Mouse (Mus musculus) heart, adult 2 months (tissue): Measurements from ENCODE around the gene Hrh2. TPM values are rescaled to one million over a fixed set of nuclear protein-coding genes. Genes with fewer than 3 reads are reported as not detected.

Experiments
- DNase-seq, 2 experiments: peaks; one replicate each; pipeline ENCODE4 v3.0.0; 2021
- H3K27ac ChIP-seq: fragments of 200-600 bp; 2 replicates; pipeline ENCODE4 v1.8.1; 2022
- H3K27me3 ChIP-seq: fragments of 200-500 bp; 2 replicates; pipeline ENCODE4 v1.6.1; 2012; ENCODE audit warnings: mild to moderate bottlenecking, low read length, inconsistent platforms, mixed read lengths; ENCODE audit not compliant: control insufficient read depth, insufficient read depth
- H3K36me3 ChIP-seq: fragments of 200-500 bp; 2 replicates; pipeline ENCODE4 v1.6.1; 2012; ENCODE audit warnings: low read length, inconsistent platforms; ENCODE audit not compliant: control insufficient read depth, insufficient read depth
- H3K4me1 ChIP-seq: fragments of 200-500 bp; 2 replicates; pipeline ENCODE4 v1.6.1; 2011; ENCODE audit warnings: low read length; ENCODE audit not compliant: control insufficient read depth, insufficient read depth
- H3K4me3 ChIP-seq: fragments of 200-600 bp; 2 replicates; pipeline ENCODE4 v1.8.1; 2022
- H3K79me2 ChIP-seq: fragments of 200-500 bp; replicated peaks from 2 replicates; pipeline ENCODE4 v1.6.1; 2012; ENCODE audit warnings: mild to moderate bottlenecking, inconsistent platforms, low read length, moderate library complexity, mixed read lengths; ENCODE audit not compliant: control insufficient read depth, insufficient read depth
- H3K9ac ChIP-seq: fragments of 200-500 bp; 2 replicates; pipeline ENCODE4 v1.6.1; 2012; ENCODE audit warnings: low read depth, mild to moderate bottlenecking, control low read depth, inconsistent platforms, low read length, mixed read lengths
- CTCF ChIP-seq: fragments of 200-600 bp; IDR thresholded peaks from 2 replicates; pipeline ENCODE4 v1.8.1; 2022; ENCODE audit warnings: antibody characterized with exemption, mild to moderate bottlenecking, moderate library complexity
- EP300 ChIP-seq: fragments of 200-500 bp; IDR thresholded peaks from 2 replicates; pipeline ENCODE4 v1.6.1; 2011; ENCODE audit warnings: low read depth, low read length, control low read depth; ENCODE audit not compliant: insufficient read depth
- POLR2A ChIP-seq: fragments of 200-500 bp; IDR thresholded peaks from 2 replicates; pipeline ENCODE4 v1.6.1; 2011; ENCODE audit warnings: mild to moderate bottlenecking, low read depth, low read length, control low read depth; ENCODE audit not compliant: insufficient read depth
- WGBS: fragments of 180-500 bp; shearing (Covaris S2); methylation state at CpG from one replicate; pipeline ENCODE4 v1.1.7; 2018; 5-methylcytosine and 5-hydroxymethylcytosine counted together
- intact Hi-C: fragments of 180-260 bp; cut with DNase I; formaldehyde crosslinking; loops from one replicate; pipeline ENCODE4 v1.15.1; 2025
- polyA plus RNA-seq: library from polyadenylated mRNA; depleted of rRNA; stranded (reverse); fragments of >200 nt; gene quantifications from 2 replicates; pipeline ENCODE4 v1.2.3, GENCODE M21; 2012
- total RNA-seq, 2 experiments: library from RNA; stranded (reverse); gene quantifications; 2 replicates each; pipeline ENCODE4 v1.2.3; 2021

Hrh2 gene
- total and polyA plus RNA-seq, 3 experiments, result 0.23 to 0.68 (median 0.34) TPM

GRCm38 (mm10) chr13:54181947-54182346 lies 10.0 kb upstream of the Hrh2 start:
- Histone ChIP-seq H3K4me3 (no peak overlapping the region), H3K4me1 (peaks cover 16% of the 10 kb centered on the region), H3K27ac (no peak overlapping the region), H3K36me3 (no peaks in the 10 kb centered on the region), H3K79me2 (no peaks in the 10 kb centered on the region), H3K9ac (no peak overlapping the region), H3K27me3 (no peaks in the 10 kb centered on the region)
- DNase-seq, result no peak
- TF ChIP-seq POLR2A (no peak), CTCF (no peak), EP300 (no peak)
- intact Hi-C loops, result no loop called here
- WGBS, result 91% methylated on average over 4 of the region's 4 CpGs

- Histone ChIP-seq H3K27ac (no peak overlapping the region), H3K4me3 (no peak overlapping the region), H3K4me1 (no peaks in the 10 kb centered on the region), H3K9ac (no peak overlapping the region), H3K27me3 (no peaks in the 10 kb centered on the region), H3K36me3 (no peaks in the 10 kb centered on the region), H3K79me2 (no peaks in the 10 kb centered on the region)
- intact Hi-C loops, result no loop called here
- 72% methylated on average over 5 of the region's 5 CpGs for whole genome bisulfite sequencing
- no peak for DNase-seq
- TF ChIP-seq CTCF (no peak), POLR2A (no peak), EP300 (no peak)
These were observed 5.5 kb upstream of the Hrh2 start for GRCm38 (mm10) chr13:54186394-54186793.

- Histone ChIP-seq H3K4me3 (no peak overlapping the region), H3K79me2 (no peaks in the 10 kb centered on the region), H3K9ac (no peak overlapping the region), H3K4me1 (no peaks in the 10 kb centered on the region; the same call in 1 of the 2 replicates), H3K36me3 (no peaks in the 10 kb centered on the region), H3K27me3 (no peaks in the 10 kb centered on the region), H3K27ac (no peak overlapping the region)
- DNase-seq, result no peak
- 54% methylated on average over 7 of the region's 7 CpGs for WGBS
- TF ChIP-seq POLR2A (no peak), CTCF (no peak), EP300 (no peak)
- intact Hi-C loops, result no loop called here
These were observed 3.7 kb upstream of the Hrh2 start for GRCm38 (mm10) chr13:54188190-54188706.

- Histone ChIP-seq H3K27ac (no peak overlapping the region), H3K36me3 (no peaks in the 10 kb centered on the region), H3K9ac (no peak overlapping the region), H3K79me2 (no peaks in the 10 kb centered on the region), H3K4me3 (no peak overlapping the region), H3K4me1 (no peaks in the 10 kb centered on the region; the same call in none of the 2 replicates), H3K27me3 (no peaks in the 10 kb centered on the region)
- no peak for DNase-seq
- intact Hi-C loops, result no loop called here
- TF ChIP-seq EP300, result no peak
- no peak for TF ChIP-seq CTCF
- no peak for TF ChIP-seq POLR2A
- WGBS, result 65% methylated on average over 14 of the region's 14 CpGs
These were observed 2.0 kb upstream of the Hrh2 start for GRCm38 (mm10) chr13:54189896-54190295.

GRCm38 (mm10) chr13:54191181-54191580 lies 748 bp upstream of the Hrh2 start:
- Histone ChIP-seq H3K27me3 (no peaks in the 10 kb centered on the region), H3K9ac (no peak overlapping the region), H3K4me3 (no peak overlapping the region), H3K27ac (no peak overlapping the region), H3K4me1 (no peaks in the 10 kb centered on the region; the same call in none of the 2 replicates), H3K79me2 (no peaks in the 10 kb centered on the region), H3K36me3 (no peaks in the 10 kb centered on the region)
- intact Hi-C loops, result no loop called here
- DNase-seq, result no peak
- TF ChIP-seq POLR2A, result no peak
- no peak for TF ChIP-seq EP300
- no peak for TF ChIP-seq CTCF
- WGBS, result 82% methylated on average over 3 of the region's 3 CpGs

- Histone ChIP-seq H3K27ac (no peak overlapping the region), H3K9ac (no peak overlapping the region), H3K4me1 (no peaks in the 10 kb centered on the region; the same call in none of the 2 replicates), H3K27me3 (no peaks in the 10 kb centered on the region), H3K79me2 (no peaks in the 10 kb centered on the region), H3K4me3 (no peak overlapping the region), H3K36me3 (no peaks in the 10 kb centered on the region)
- intact Hi-C loops, result no loop called here
- no peak for DNase-seq
- WGBS, result 36% methylated on average over 5 of the region's 5 CpGs
- TF ChIP-seq EP300 (no peak), CTCF (no peak), POLR2A (no peak)
These were observed 1.7 kb downstream of the Hrh2 start for GRCm38 (mm10) chr13:54193580-54193979.
